Mouse (Mus musculus) ES-Bruce4 (cell line): Measurements from ENCODE around the gene Tanc1. TPM values are rescaled to one million over a fixed set of nuclear protein-coding genes. Genes with fewer than 3 reads are reported as not detected.

ENCODE experiments used
- H3K27ac ChIP-seq: 2 replicates; pipeline ENCODE4 v1.5.1; 2012; ENCODE audit warnings: low read length, inconsistent platforms; ENCODE audit not compliant: insufficient read depth
- H3K27me3 ChIP-seq: 2 replicates; pipeline ENCODE4 v1.6.1; 2012; ENCODE audit warnings: mild to moderate bottlenecking, low read length, inconsistent platforms; ENCODE audit not compliant: control insufficient read depth, poor library complexity, insufficient read depth, severe bottlenecking
- H3K36me3 ChIP-seq: 2 replicates; pipeline ENCODE4 v1.6.1; 2012; ENCODE audit warnings: inconsistent platforms, mild to moderate bottlenecking, low read length, moderate library complexity; ENCODE audit not compliant: control insufficient read depth, poor library complexity, insufficient read depth, severe bottlenecking
- H3K4me1 ChIP-seq: one replicate; pipeline ENCODE4 v1.8.1; 2011; ENCODE audit warnings: low read length; ENCODE audit not compliant: control insufficient read depth, insufficient read depth
- H3K4me3 ChIP-seq: 2 replicates; pipeline ENCODE4 v1.5.1; 2011; ENCODE audit warnings: low read depth, mild to moderate bottlenecking, low read length
- H3K9ac ChIP-seq: 2 replicates; pipeline ENCODE4 v1.6.1; 2012; ENCODE audit warnings: low read depth, mild to moderate bottlenecking, inconsistent platforms; ENCODE audit not compliant: poor library complexity, severe bottlenecking
- H3K9me3 ChIP-seq: replicated peaks from 2 replicates; pipeline ENCODE4 v1.6.1; 2012; ENCODE audit warnings: mild to moderate bottlenecking, low read length, inconsistent platforms; ENCODE audit not compliant: control insufficient read depth, poor library complexity, insufficient read depth, severe bottlenecking
- CTCF ChIP-seq: IDR thresholded peaks from one replicate; pipeline ENCODE4 v1.8.1; 2011; ENCODE audit warnings: low read depth, low read length
- EP300 ChIP-seq: IDR thresholded peaks from 2 replicates; pipeline ENCODE4 v1.6.1; 2011; ENCODE audit warnings: low read depth, low read length; ENCODE audit not compliant: insufficient read depth
- POLR2A ChIP-seq: IDR thresholded peaks from one replicate; pipeline ENCODE4 v1.8.1; 2011; ENCODE audit warnings: low read length; ENCODE audit not compliant: insufficient read depth
- polyA plus RNA-seq: library from polyadenylated mRNA; stranded (reverse); fragments of >200 nt; gene quantifications from 2 replicates; pipeline ENCODE4 v1.2.4, GENCODE M21; 2011; ENCODE audit warnings: low read depth; ENCODE audit not compliant: missing spikeins, insufficient read depth, insufficient read length

The Tanc1 gene
- polyA plus RNA-seq, 1 experiment, result 62.4 TPM

- Histone ChIP-seq H3K4me1 (peaks cover 6% of the 10 kb centered on the region), H3K9ac (no peak overlapping the region), H3K27me3 (no peaks in the 10 kb centered on the region)
Observed at GRCm38 (mm10) chr2:59651801-59652200, 40.0 kb downstream of the Tanc1 start.

GRCm38 (mm10) chr2:59652702-59653101 is 40.9 kb downstream of the Tanc1 start:
- 0 out of 2 replicates have a peak overlapping the region, but pooled peaks have one; percentile 44 for H3K27ac ChIP-seq
- no peaks in the 10 kb centered on the region for H3K27me3 ChIP-seq
- H3K9me3 ChIP-seq, result no peaks in the 10 kb centered on the region
- no peaks in the 10 kb centered on the region for H3K36me3 ChIP-seq
- H3K4me3 ChIP-seq, result no peak overlapping the region
- no peak for TF ChIP-seq CTCF
- TF ChIP-seq EP300, result no peak
- TF ChIP-seq POLR2A, result no peak
- H3K4me1 ChIP-seq, result peaks cover 2% of the 10 kb centered on the region
- no peak overlapping the region for H3K9ac ChIP-seq

More at GRCm38 (mm10) chr2:59651801-59652200, 40.0 kb downstream of the Tanc1 start:
- Histone ChIP-seq H3K27ac (no peak overlapping the region), H3K9me3 (no peaks in the 10 kb centered on the region), H3K4me3 (no peak overlapping the region), H3K36me3 (no peaks in the 10 kb centered on the region)
- no peak for TF ChIP-seq POLR2A
- no peak for TF ChIP-seq CTCF
- TF ChIP-seq EP300, result no peak

GRCm38 (mm10) chr2:59653306-59654165 is 41.7 kb downstream of the Tanc1 start:
- no peak overlapping the region for H3K27ac ChIP-seq
- TF ChIP-seq POLR2A, result no peak
- no peak for TF ChIP-seq EP300
- no peak for TF ChIP-seq CTCF
- H3K9me3 ChIP-seq, result no peaks in the 10 kb centered on the region
- H3K36me3 ChIP-seq, result no peaks in the 10 kb centered on the region
- no peak overlapping the region for H3K4me3 ChIP-seq
- no peaks in the 10 kb centered on the region for H3K4me1 ChIP-seq
- H3K27me3 ChIP-seq, result no peaks in the 10 kb centered on the region
- H3K9ac ChIP-seq, result no peak overlapping the region

DNA sequence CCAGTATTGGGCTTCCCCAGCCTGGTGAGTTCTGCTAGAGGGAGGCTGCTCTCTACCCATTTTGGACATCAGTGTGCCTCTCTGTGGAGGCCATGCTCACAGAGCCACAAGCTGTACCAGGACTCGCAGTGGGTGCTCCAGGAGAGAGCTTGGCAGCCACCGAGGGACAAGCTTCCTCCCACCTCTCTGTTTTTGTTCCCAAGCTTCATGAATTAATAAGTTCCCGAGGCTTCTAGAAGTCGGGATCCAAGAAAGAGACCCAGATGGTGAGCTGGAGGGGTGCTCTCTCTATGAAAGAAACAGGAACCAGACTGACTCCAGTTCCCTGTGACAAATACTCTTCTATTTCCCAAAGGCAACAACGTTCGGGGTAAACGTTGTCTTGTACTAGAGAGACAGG is 43.6 kb downstream of the Tanc1 start:
- no peaks in the 10 kb centered on the region for H3K4me1 ChIP-seq
- H3K27ac ChIP-seq, result no peak overlapping the region
- no peaks in the 10 kb centered on the region for H3K27me3 ChIP-seq
- no peak overlapping the region for H3K9ac ChIP-seq
- H3K9me3 ChIP-seq, result no peaks in the 10 kb centered on the region
- no peaks in the 10 kb centered on the region for H3K36me3 ChIP-seq
- TF ChIP-seq POLR2A (no peak), EP300 (no peak), CTCF (no peak)
- no peak overlapping the region for H3K4me3 ChIP-seq

DNA sequence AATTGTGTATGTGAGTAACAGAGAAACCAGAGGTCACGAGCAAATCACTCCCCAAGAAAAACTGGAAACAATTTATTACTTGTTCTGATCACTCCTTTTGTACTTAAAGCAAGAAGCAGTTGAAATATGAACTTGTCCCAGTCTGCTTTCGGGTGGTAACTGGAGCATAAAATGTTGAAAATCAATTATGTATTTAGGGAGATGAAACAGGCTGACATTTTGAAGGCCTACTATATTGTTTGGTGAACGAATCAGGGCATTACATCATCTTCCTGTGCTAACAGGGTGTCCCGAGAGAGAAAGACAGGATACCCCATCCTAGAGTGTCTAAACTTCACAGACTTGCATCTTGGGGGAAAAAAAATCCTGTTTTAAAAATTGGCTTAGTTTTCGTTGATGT is 44.8 kb downstream of the Tanc1 start:
- H3K36me3 ChIP-seq, result no peaks in the 10 kb centered on the region
- H3K27me3 ChIP-seq, result no peaks in the 10 kb centered on the region
- TF ChIP-seq EP300, result no peak
- TF ChIP-seq POLR2A, result no peak
- TF ChIP-seq CTCF, result no peak
- no peaks in the 10 kb centered on the region for H3K4me1 ChIP-seq
- H3K9me3 ChIP-seq, result no peaks in the 10 kb centered on the region
- no peak overlapping the region for H3K9ac ChIP-seq
- no peak overlapping the region for H3K27ac ChIP-seq
- no peak overlapping the region for H3K4me3 ChIP-seq

- Histone ChIP-seq H3K9me3 (no peaks in the 10 kb centered on the region), H3K27ac (no peak overlapping the region), H3K36me3 (no peaks in the 10 kb centered on the region), H3K4me1 (no peaks in the 10 kb centered on the region), H3K9ac (no peak overlapping the region), H3K27me3 (no peaks in the 10 kb centered on the region), H3K4me3 (no peak overlapping the region)
- TF ChIP-seq CTCF (no peak), EP300 (no peak), POLR2A (no peak)
Observed at GRCm38 (mm10) chr2:59659686-59660085, 47.8 kb downstream of the Tanc1 start.
